Mouse (Mus musculus): Measurements from ENCODE around the gene Ly6g6c. TPM values are rescaled to one million over a fixed set of nuclear protein-coding genes. Genes with fewer than 3 reads are reported as not detected.

Gene Ly6g6c
- polyA plus RNA-seq, 1 experiment: 4.0 TPM

GRCm38 (mm10) chr17:35082841-35083576 lies 17.8 kb downstream of the Ly6g6c start:
- no peaks in the 10 kb centered on the region for H3K9me3 ChIP-seq (replicated peaks; ENCODE audit: control insufficient read depth, insufficient read depth, low read length, poor library complexity, severe bottlenecking)
- H3K9ac ChIP-seq (ENCODE audit: low read depth, poor library complexity, severe bottlenecking): no peak overlapping the region
- H3K36me3 ChIP-seq (ENCODE audit: control insufficient read depth, insufficient read depth, low read length, poor library complexity, severe bottlenecking): no peaks in the 10 kb centered on the region
- no peaks in the 10 kb centered on the region for H3K4me1 ChIP-seq (ENCODE audit: control insufficient read depth, insufficient read depth, low read length)
- H3K27ac ChIP-seq (ENCODE audit: insufficient read depth, low read length): no peak overlapping the region
- no peaks in the 10 kb centered on the region for H3K27me3 ChIP-seq (ENCODE audit: control insufficient read depth, insufficient read depth, low read length, poor library complexity, severe bottlenecking)
- no peak overlapping the region for H3K4me3 ChIP-seq (ENCODE audit: low read depth, low read length)
- TF ChIP-seq CTCF (IDR thresholded peaks at IDR 0.05; ENCODE audit: low read depth, low read length) (no peak), POLR2A (IDR thresholded peaks at IDR 0.05; ENCODE audit: insufficient read depth, low read length) (no peak), EP300 (IDR thresholded peaks at IDR 0.05; ENCODE audit: insufficient read depth, low read depth, low read length) (no peak)

DNA sequence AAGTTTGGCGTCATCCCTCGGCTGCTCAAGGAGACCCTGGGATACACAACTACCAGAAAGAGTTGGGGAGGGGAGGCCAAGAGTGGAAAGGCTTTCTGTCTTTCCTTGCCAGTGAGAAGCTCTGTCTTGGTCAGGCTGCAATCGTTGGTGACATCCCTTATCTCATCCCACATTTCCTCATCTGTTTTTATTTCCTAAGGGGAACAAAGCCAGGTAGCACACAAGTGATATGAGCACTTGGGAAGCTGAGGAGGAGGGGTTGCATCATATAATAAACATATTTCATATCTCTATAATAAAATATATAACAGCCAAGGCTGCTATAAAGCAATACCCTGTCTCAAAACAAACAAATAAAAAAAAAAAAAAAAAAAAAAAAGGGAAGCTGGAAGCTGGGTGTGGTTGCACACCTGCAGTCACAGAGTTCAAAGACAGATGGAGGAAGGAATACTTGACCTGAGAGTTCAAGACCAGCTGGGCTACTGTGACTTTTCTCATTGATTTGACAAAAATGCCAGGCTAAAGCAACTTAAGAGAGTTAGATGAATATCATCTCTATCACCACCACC lies 18.8 kb downstream of the Ly6g6c start:
- H3K27me3 ChIP-seq (ENCODE audit: control insufficient read depth, insufficient read depth, low read length, poor library complexity, severe bottlenecking): no peaks in the 10 kb centered on the region
- H3K36me3 ChIP-seq (ENCODE audit: control insufficient read depth, insufficient read depth, low read length, poor library complexity, severe bottlenecking): no peaks in the 10 kb centered on the region
- TF ChIP-seq POLR2A (IDR thresholded peaks at IDR 0.05; ENCODE audit: insufficient read depth, low read length) (no peak), CTCF (IDR thresholded peaks at IDR 0.05; ENCODE audit: low read depth, low read length) (no peak), EP300 (IDR thresholded peaks at IDR 0.05; ENCODE audit: insufficient read depth, low read depth, low read length) (no peak)

DNA sequence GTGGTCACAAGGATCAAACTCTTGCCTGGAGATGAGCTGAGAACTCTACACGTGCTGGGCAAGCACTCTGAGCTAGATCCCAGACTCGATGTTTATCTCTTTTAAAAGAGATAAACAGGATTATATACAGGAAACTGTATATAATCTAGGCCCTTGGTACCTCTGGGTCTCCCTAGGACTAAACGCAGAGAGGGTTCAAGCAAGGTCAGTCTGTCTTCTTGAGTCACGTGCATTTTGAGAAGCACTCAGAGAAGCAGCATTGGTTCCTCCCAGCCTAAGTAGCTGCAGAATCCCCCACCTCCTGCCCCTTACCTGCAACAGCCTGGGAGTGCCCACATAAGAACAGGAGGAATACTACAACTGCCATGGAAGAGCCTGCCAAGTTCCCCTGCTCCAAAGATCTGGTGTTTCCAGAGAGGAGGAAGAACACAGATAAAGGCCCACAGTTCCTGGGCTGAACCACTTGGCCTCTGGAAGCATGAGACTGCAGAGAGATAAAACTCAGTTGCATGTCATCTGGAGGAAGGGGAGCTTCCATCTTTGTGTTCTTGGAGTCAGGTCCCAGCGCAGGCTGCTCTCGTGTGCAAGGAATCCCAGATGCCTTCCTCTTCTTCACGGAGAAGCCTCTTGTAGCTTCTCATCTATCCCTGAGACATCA lies 20.1 kb downstream of the Ly6g6c start, which contains the start of gene Ly6g6f:
Ly6g6f (minus strand) TSS at position 403 of the 658 bp plus-strand sequence.
- Histone ChIP-seq H3K27me3 (ENCODE audit: control insufficient read depth, insufficient read depth, low read length, poor library complexity, severe bottlenecking) (no peaks in the 10 kb centered on the region), H3K9ac (ENCODE audit: low read depth, poor library complexity, severe bottlenecking) (no peak within 1 kb of the TSS), H3K27ac (ENCODE audit: insufficient read depth, low read length) (no peak within 1 kb of the TSS), H3K4me1 (ENCODE audit: control insufficient read depth, insufficient read depth, low read length) (no peaks in the 10 kb centered on the region), H3K36me3 (ENCODE audit: control insufficient read depth, insufficient read depth, low read length, poor library complexity, severe bottlenecking) (no peaks in the 10 kb centered on the region), H3K9me3 (replicated peaks; ENCODE audit: control insufficient read depth, insufficient read depth, low read length, poor library complexity, severe bottlenecking) (no peaks in the 10 kb centered on the region), H3K4me3 (ENCODE audit: low read depth, low read length) (no peak within 1 kb of the TSS)
- TF ChIP-seq CTCF (IDR thresholded peaks at IDR 0.05; ENCODE audit: low read depth, low read length) (no peak), EP300 (IDR thresholded peaks at IDR 0.05; ENCODE audit: insufficient read depth, low read depth, low read length) (no peak), POLR2A (IDR thresholded peaks at IDR 0.05; ENCODE audit: insufficient read depth, low read length) (no peak)

More for the DNA sequence above, 18.8 kb downstream of the Ly6g6c start:
- Histone ChIP-seq H3K9ac (ENCODE audit: low read depth, poor library complexity, severe bottlenecking) (no peak overlapping the region), H3K9me3 (replicated peaks; ENCODE audit: control insufficient read depth, insufficient read depth, low read length, poor library complexity, severe bottlenecking) (no peaks in the 10 kb centered on the region), H3K4me3 (ENCODE audit: low read depth, low read length) (no peak overlapping the region), H3K27ac (ENCODE audit: insufficient read depth, low read length) (no peak overlapping the region), H3K4me1 (ENCODE audit: control insufficient read depth, insufficient read depth, low read length) (no peaks in the 10 kb centered on the region)

DNA sequence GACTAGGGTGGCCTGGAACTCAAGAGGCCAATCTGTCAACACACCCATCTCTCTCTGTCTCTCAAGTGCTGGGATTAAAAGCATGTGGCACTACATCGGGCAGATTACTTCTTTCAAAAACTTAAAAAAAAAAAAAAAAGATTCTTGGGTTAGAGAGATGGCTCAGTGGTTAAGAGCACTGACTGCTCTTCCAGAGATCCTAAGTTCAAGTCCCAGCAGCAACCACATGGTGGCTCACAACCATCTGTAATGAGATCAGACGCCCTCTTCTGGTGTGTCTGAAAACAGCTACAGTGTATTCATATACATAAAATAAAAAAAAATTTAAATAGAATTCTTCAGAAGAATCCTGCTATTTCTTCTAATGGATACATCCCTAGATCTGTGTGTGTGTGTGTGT lies 23.0 kb downstream of the Ly6g6c start:
- TF ChIP-seq EP300 (IDR thresholded peaks at IDR 0.05; ENCODE audit: insufficient read depth, low read depth, low read length) (no peak), CTCF (IDR thresholded peaks at IDR 0.05; ENCODE audit: low read depth, low read length) (no peak), POLR2A (IDR thresholded peaks at IDR 0.05; ENCODE audit: insufficient read depth, low read length) (no peak)
- H3K4me3 ChIP-seq (ENCODE audit: low read depth, low read length): no peak overlapping the region
- no peaks in the 10 kb centered on the region for H3K36me3 ChIP-seq (ENCODE audit: control insufficient read depth, insufficient read depth, low read length, poor library complexity, severe bottlenecking)
- no peak overlapping the region for H3K9ac ChIP-seq (ENCODE audit: low read depth, poor library complexity, severe bottlenecking)
- no peaks in the 10 kb centered on the region for H3K9me3 ChIP-seq (replicated peaks; ENCODE audit: control insufficient read depth, insufficient read depth, low read length, poor library complexity, severe bottlenecking)
- no peaks in the 10 kb centered on the region for H3K27me3 ChIP-seq (ENCODE audit: control insufficient read depth, insufficient read depth, low read length, poor library complexity, severe bottlenecking)
- no peak overlapping the region for H3K27ac ChIP-seq (ENCODE audit: insufficient read depth, low read length)
- no peaks in the 10 kb centered on the region for H3K4me1 ChIP-seq (ENCODE audit: control insufficient read depth, insufficient read depth, low read length)

DNA sequence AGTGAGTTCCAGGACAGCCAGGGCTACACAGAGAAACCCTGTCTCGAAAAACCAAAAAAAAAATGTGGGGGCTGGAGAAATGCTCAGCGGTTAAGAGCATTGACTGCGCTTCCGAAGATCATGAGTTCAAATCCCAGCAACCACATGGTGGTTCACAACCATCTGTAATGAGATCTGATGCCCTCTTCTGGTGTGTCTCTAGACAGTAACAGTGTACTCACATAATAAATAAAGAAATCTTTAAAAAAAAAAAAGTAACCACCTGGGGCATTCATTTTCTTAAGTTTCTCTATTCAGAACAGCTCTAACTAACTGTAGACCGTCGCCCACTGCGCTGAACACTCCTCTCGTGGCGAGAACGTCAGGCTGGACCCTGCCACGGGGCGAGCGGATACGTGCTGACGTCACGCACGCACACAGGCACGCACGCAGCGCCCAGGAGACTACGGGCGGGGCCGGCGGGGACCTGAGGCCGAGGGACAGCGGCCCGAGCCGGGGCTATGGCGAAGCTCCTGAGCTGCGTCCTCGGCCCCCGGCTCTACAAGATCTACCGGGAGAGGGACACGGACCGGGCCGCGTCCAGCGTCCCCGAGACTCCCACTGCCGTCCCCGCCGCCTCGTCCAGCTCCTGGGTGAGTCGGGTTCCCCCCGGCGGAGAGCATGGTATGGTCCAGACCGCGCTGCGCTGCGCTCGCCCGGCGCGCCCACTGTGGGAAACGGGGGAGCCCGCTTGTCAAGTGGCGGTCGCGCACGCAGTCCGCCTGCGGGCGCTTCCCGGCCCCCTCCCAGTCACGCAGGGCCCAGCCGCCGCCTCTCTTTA lies 23.8 kb downstream of the Ly6g6c start, which contains the start of gene Abhd16a:
Abhd16a (plus strand) TSS at position 439 of the 820 bp plus-strand sequence.
- peak within 1 kb of the TSS; percentile 75 for H3K9ac ChIP-seq (ENCODE audit: low read depth, poor library complexity, severe bottlenecking)
- H3K4me1 ChIP-seq (ENCODE audit: control insufficient read depth, insufficient read depth, low read length): no peaks in the 10 kb centered on the region
- no peaks in the 10 kb centered on the region for H3K27me3 ChIP-seq (ENCODE audit: control insufficient read depth, insufficient read depth, low read length, poor library complexity, severe bottlenecking)

More for the DNA sequence above, 23.8 kb downstream of the Ly6g6c start, which contains the start of gene Abhd16a:
- Histone ChIP-seq H3K36me3 (ENCODE audit: control insufficient read depth, insufficient read depth, low read length, poor library complexity, severe bottlenecking) (no peaks in the 10 kb centered on the region), H3K9me3 (replicated peaks; ENCODE audit: control insufficient read depth, insufficient read depth, low read length, poor library complexity, severe bottlenecking) (no peaks in the 10 kb centered on the region), H3K27ac (ENCODE audit: insufficient read depth, low read length) (no peak within 1 kb of the TSS), H3K4me3 (ENCODE audit: low read depth, low read length) (peak within 1 kb of the TSS; percentile 66)
- TF ChIP-seq POLR2A (IDR thresholded peaks at IDR 0.05; ENCODE audit: insufficient read depth, low read length) (no peak), EP300 (IDR thresholded peaks at IDR 0.05; ENCODE audit: insufficient read depth, low read depth, low read length) (no peak), CTCF (IDR thresholded peaks at IDR 0.05; ENCODE audit: low read depth, low read length) (no peak)

Measured in ES-Bruce4 (cell line).